Mouse (Mus musculus): Measurements from ENCODE around the gene Csnk1d. TPM values are rescaled to one million over a fixed set of nuclear protein-coding genes. Genes with fewer than 3 reads are reported as not detected.
A peak's percentile ranks its signal among the peaks of the same experiment; 100 is the strongest.

Csnk1d gene
- total and polyA plus RNA-seq, 3 experiments = 77.8 to 136 (median 96.8) TPM

DNA sequence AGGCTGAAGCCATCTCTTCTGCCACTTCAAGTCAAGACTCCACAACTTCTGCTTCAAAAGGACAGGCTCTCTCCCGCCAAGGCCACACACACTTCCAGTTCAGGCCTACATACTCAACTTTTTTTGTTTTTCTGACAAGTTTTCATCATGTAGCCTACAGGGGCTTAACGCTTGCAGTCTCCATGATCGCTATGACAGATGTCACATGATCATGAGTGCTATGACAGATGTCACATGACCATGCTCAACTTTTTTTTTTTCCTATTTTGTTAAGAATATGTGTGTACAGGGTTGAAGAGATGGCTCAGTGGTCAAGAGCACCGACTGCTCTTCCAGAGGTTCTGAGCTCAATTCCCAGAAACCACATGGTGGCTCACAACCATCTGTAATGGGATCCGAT, 73.4 kb downstream of the Csnk1d start:
- in situ Hi-C loops (cut with MboI; ENCODE audit: low pct_ligation_motif_present, low pct_unique_long_range_greater_than_20kb, low sequenced_read_pairs) = loop anchor here (5.0 kb wide), 2 partner anchors 35 to 120 kb away; partner anchors contain the start of gene Cd7
- Histone ChIP-seq H3K79me2 (replicated peaks; ENCODE audit: control insufficient read depth, extremely low read depth, insufficient read depth, poor library complexity, severe bottlenecking) (no peaks in the 10 kb centered on the region), H3K4me2 (ENCODE audit: insufficient read depth, low read depth, poor library complexity, severe bottlenecking) (no peak overlapping the region), H3K36me3 (replicated peaks in 1 of 2; ENCODE audit: control insufficient read depth in 1 of 2, insufficient read depth in 1 of 2, low read length in 1 of 2) (peaks cover 30 to 66% of the 10 kb centered on the region in 2 experiments), H3K27me3 (replicated peaks) (no peaks in the 10 kb centered on the region), H3K4me3 (replicated peaks in 1 of 3; ENCODE audit: low read depth in 2 of 3, low read length in 2 of 3, poor library complexity in 1 of 3) (no peak overlapping the region), H3K9ac (ENCODE audit: insufficient read depth, low read depth) (no peak overlapping the region), H3K4me1 (ENCODE audit: control insufficient read depth in 1 of 2, insufficient read depth in 2 of 2) (peaks cover 2 to 7% of the 10 kb centered on the region in 2 experiments; a peak in 3 of 4 replicates), H3K9me3 (replicated peaks; ENCODE audit: low read length) (no peaks in the 10 kb centered on the region), H3K27ac (ENCODE audit: insufficient read depth, low read depth) (no peak overlapping the region)
- DNase-seq (ENCODE audit: extremely low read depth) = no peak
- TF ChIP-seq ZKSCAN1 (IDR thresholded peaks at IDR 0.05; ENCODE audit: borderline replicate concordance, low read depth, low read length) (no peak), TCF12 (IDR thresholded peaks at IDR 0.05; ENCODE audit: low read depth, low read length) (no peak), USF1 (IDR thresholded peaks at IDR 0.05; ENCODE audit: low read depth, low read length) (peak; percentile 24), USF2 (conservative IDR thresholded peaks at IDR 0.05; ENCODE audit: low read depth, low read length) (peak; percentile 51), CTCF (conservative IDR thresholded peaks at IDR 0.05 in 1 of 2, IDR thresholded peaks at IDR 0.05 in 1 of 2; ENCODE audit: low read depth in 2 of 2, low read length in 2 of 2) (no peak)
- dilution Hi-C loops (cut with MboI; ENCODE audit: extremely low pct_ligation_motif_present, extremely low pct_unique_long_range_greater_than_20kb, low sequenced_read_pairs) = no loop called here

DNA sequence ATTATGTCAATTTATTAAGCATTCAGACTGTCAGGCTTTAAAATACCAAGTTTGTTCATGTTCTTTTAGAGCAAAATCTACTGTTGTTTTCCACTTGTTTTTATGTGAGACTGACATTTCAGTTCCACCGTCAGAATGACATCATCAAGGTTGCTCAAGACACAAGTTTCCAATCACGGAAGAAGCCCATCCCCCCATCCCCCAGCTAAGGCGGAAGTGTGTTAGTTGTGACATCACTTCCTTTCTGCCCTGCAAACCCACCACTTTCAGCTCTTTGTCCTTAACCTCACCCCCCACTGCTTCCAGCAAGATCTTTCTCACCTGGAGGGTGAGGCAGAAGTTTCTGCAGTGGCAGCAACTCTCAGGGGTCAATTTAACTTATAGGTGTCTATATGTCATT, 74.7 kb downstream of the Csnk1d start:
- H3K9me3 ChIP-seq (replicated peaks; ENCODE audit: low read length) = no peaks in the 10 kb centered on the region
- H3K4me2 ChIP-seq (ENCODE audit: insufficient read depth, low read depth, poor library complexity, severe bottlenecking) = no peak overlapping the region
- H3K27me3 ChIP-seq (replicated peaks) = no peaks in the 10 kb centered on the region
- H3K9ac ChIP-seq (ENCODE audit: insufficient read depth, low read depth) = no peak overlapping the region
- no peaks in the 10 kb centered on the region for H3K79me2 ChIP-seq (replicated peaks; ENCODE audit: control insufficient read depth, extremely low read depth, insufficient read depth, poor library complexity, severe bottlenecking)
- dilution Hi-C loops (cut with MboI; ENCODE audit: extremely low pct_ligation_motif_present, extremely low pct_unique_long_range_greater_than_20kb, low sequenced_read_pairs) = no loop called here
- peak; percentile 75 for TF ChIP-seq HCFC1 (IDR thresholded peaks at IDR 0.05; ENCODE audit: low read depth, low read length)
- 0 out of 2 replicates have a peak, but pooled peaks have one; percentile 22 for TF ChIP-seq POLR2A (IDR thresholded peaks at IDR 0.05; ENCODE audit: low read depth, low read length)
- TF ChIP-seq ETS1 (conservative IDR thresholded peaks at IDR 0.05; ENCODE audit: low read depth, low read length) = peak; percentile 79
- peak; percentile 84 for TF ChIP-seq JUN (IDR thresholded peaks at IDR 0.05; ENCODE audit: insufficient read depth, low read depth, low read length)
- no peak for TF ChIP-seq SMC3 (IDR thresholded peaks at IDR 0.05; ENCODE audit: low read depth, low read length)
- TF ChIP-seq TBP (conservative IDR thresholded peaks at IDR 0.05; ENCODE audit: low read depth, low read length) = 0 out of 2 replicates have a peak, but pooled peaks have one; percentile 33
- peak; percentile 89 for TF ChIP-seq CHD2 (IDR thresholded peaks at IDR 0.05; ENCODE audit: low read length)
- no peak for TF ChIP-seq USF1 (IDR thresholded peaks at IDR 0.05; ENCODE audit: low read depth, low read length)
- no peak for TF ChIP-seq ZNF384 (IDR thresholded peaks at IDR 0.05; ENCODE audit: low read depth, low read length)
- peak; percentile 93 for TF ChIP-seq ELF1 (IDR thresholded peaks at IDR 0.05; ENCODE audit: low read depth, low read length)
- TF ChIP-seq SIN3A (IDR thresholded peaks at IDR 0.05; ENCODE audit: low read length) = peak; percentile 48; the same call in 1 of the 2 replicates
- TF ChIP-seq BHLHE40 (IDR thresholded peaks at IDR 0.05; ENCODE audit: low read depth, low read length) = no peak
- TF ChIP-seq GABPA (IDR thresholded peaks at IDR 0.05; ENCODE audit: insufficient replicate concordance, low read depth, low read length) = peak; percentile 44; the same call in 1 of the 2 replicates
- TF ChIP-seq JUND (conservative IDR thresholded peaks at IDR 0.05; ENCODE audit: low read depth, low read length) = peak; percentile 80
- 0 out of 2 replicates have a peak, but pooled peaks have one; percentile 8 for TF ChIP-seq MYC (IDR thresholded peaks at IDR 0.05; ENCODE audit: low read depth, low read length)
- peak; percentile 30; the same call in 1 of the 2 replicates for TF ChIP-seq EP300 (IDR thresholded peaks at IDR 0.05; ENCODE audit: low read length)
- peaks cover 23 to 57% of the 10 kb centered on the region in 2 experiments for H3K36me3 ChIP-seq (replicated peaks in 1 of 2; ENCODE audit: control insufficient read depth in 1 of 2, insufficient read depth in 1 of 2, low read length in 1 of 2)
- H3K4me1 ChIP-seq (ENCODE audit: control insufficient read depth in 1 of 2, insufficient read depth in 2 of 2) = peaks cover 2 to 7% of the 10 kb centered on the region in 2 experiments; a peak in 3 of 4 replicates
- no peak overlapping the region for H3K4me3 ChIP-seq (replicated peaks in 1 of 3; ENCODE audit: low read depth in 2 of 3, low read length in 2 of 3, poor library complexity in 1 of 3)
- no peak overlapping the region; the same call in none of the 2 replicates for H3K27ac ChIP-seq (ENCODE audit: insufficient read depth, low read depth)
- DNase-seq (ENCODE audit: extremely low read depth) = peak; percentile 92
- in situ Hi-C loops (cut with MboI; ENCODE audit: low pct_ligation_motif_present, low pct_unique_long_range_greater_than_20kb, low sequenced_read_pairs) = loop anchor here (5.0 kb wide), 2 partner anchors 36 to 121 kb away; partner anchors contain the start of gene Cd7
